Mouse (Mus musculus) liver, embryonic 14.5 days (tissue): ENCODE measurements around the gene Tas2r143.

Experiments used
- CTCF ChIP-seq: IDR thresholded peaks from 2 replicates; pipeline ENCODE4 v1.5.1; 2016; ENCODE audit warnings: antibody characterized with exemption, low read depth, control low read depth
- EP300 ChIP-seq: IDR thresholded peaks from 2 replicates; pipeline ENCODE4 v1.6.1; 2016; ENCODE audit warnings: antibody characterized with exemption, low read depth

DNA sequence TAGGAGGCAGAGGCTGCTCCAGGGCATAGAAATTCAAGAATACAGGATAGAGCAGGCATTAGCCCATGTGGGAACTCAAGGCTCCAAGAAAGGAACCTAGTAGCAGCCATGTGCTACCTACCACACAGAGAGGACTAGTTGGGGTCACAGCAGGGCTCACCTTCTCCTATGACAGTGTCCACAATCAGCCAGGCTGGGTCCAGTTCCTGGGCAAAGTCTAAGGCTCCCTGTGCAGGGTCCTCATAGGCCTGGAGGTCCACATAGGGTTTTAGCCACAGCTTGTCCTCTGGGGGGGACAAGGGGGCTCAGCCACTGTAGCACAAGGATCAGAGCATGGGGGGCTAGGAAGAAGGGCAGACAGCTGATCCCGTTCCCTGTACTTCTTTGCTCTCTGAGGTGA lies 37.5 kb upstream of the Tas2r143 start:
- TF ChIP-seq CTCF (no peak), EP300 (no peak)
